Mouse (Mus musculus): ENCODE results near the gene Xylt1.
A peak's percentile ranks its signal among the peaks of the same experiment; 100 is the strongest.

Gene Xylt1

GRCm38 (mm10) chr7:117394380-117394779 is 13.6 kb downstream of the Xylt1 start:
- no peak for DNase-seq (ENCODE audit: low read depth, low spot score)

- DNase-seq (ENCODE audit: low read depth, low spot score): no peak
Measured at GRCm38 (mm10) chr7:117395511-117395910, 14.7 kb downstream of the Xylt1 start.

GRCm38 (mm10) chr7:117397877-117398276 is 17.1 kb downstream of the Xylt1 start:
- DNase-seq (ENCODE audit: low read depth, low spot score): no peak

- DNase-seq (ENCODE audit: low read depth, low spot score): no peak
Measured at GRCm38 (mm10) chr7:117399971-117400370, 19.2 kb downstream of the Xylt1 start.

GRCm38 (mm10) chr7:117401581-117401980 is 20.8 kb downstream of the Xylt1 start:
- DNase-seq (ENCODE audit: low read depth, low spot score): no peak

- DNase-seq (ENCODE audit: low read depth, low spot score): no peak
Measured at GRCm38 (mm10) chr7:117406336-117406735, 25.6 kb downstream of the Xylt1 start.

- no peak for DNase-seq (ENCODE audit: low read depth, low spot score)
Measured at GRCm38 (mm10) chr7:117409268-117409988, 28.6 kb downstream of the Xylt1 start.

GRCm38 (mm10) chr7:117411874-117412273 is 31.1 kb downstream of the Xylt1 start:
- DNase-seq (ENCODE audit: low read depth, low spot score): no peak

GRCm38 (mm10) chr7:117412405-117412804 is 31.6 kb downstream of the Xylt1 start:
- peak; percentile 57 for DNase-seq (ENCODE audit: low read depth, low spot score)

GRCm38 (mm10) chr7:117414341-117415008 is 33.7 kb downstream of the Xylt1 start:
- peak; percentile 80 for DNase-seq (ENCODE audit: low read depth, low spot score)

- DNase-seq (ENCODE audit: low read depth, low spot score): no peak
Measured at GRCm38 (mm10) chr7:117415009-117415363, 34.2 kb downstream of the Xylt1 start.

- DNase-seq (ENCODE audit: low read depth, low spot score): no peak
Measured at GRCm38 (mm10) chr7:117419041-117419440, 38.3 kb downstream of the Xylt1 start.

- DNase-seq (ENCODE audit: low read depth, low spot score): no peak
Measured at GRCm38 (mm10) chr7:117419846-117420245, 39.1 kb downstream of the Xylt1 start.

- no peak for DNase-seq (ENCODE audit: low read depth, low spot score)
Measured at GRCm38 (mm10) chr7:117420301-117420700, 39.5 kb downstream of the Xylt1 start.

- no peak for DNase-seq (ENCODE audit: low read depth, low spot score)
Measured at GRCm38 (mm10) chr7:117420836-117421566, 40.2 kb downstream of the Xylt1 start.

- DNase-seq (ENCODE audit: low read depth, low spot score): no peak
Measured at GRCm38 (mm10) chr7:117424841-117425240, 44.1 kb downstream of the Xylt1 start.

GRCm38 (mm10) chr7:117426366-117426765 is 45.6 kb downstream of the Xylt1 start:
- no peak for DNase-seq (ENCODE audit: low read depth, low spot score)

GRCm38 (mm10) chr7:117428690-117429224 is 48.0 kb downstream of the Xylt1 start:
- DNase-seq (ENCODE audit: low read depth, low spot score): peak; percentile 41

GRCm38 (mm10) chr7:117429483-117429882 is 48.7 kb downstream of the Xylt1 start:
- DNase-seq (ENCODE audit: low read depth, low spot score): no peak

GRCm38 (mm10) chr7:117429895-117430294 is 49.1 kb downstream of the Xylt1 start:
- no peak for DNase-seq (ENCODE audit: low read depth, low spot score)

GRCm38 (mm10) chr7:117430361-117430935 is 49.7 kb downstream of the Xylt1 start:
- DNase-seq (ENCODE audit: low read depth, low spot score): no peak

GRCm38 (mm10) chr7:117433641-117434040 is 52.9 kb downstream of the Xylt1 start:
- peak; percentile 83 for DNase-seq (ENCODE audit: low read depth, low spot score)
